Mouse (Mus musculus) midbrain, embryonic 16.5 days (tissue): Measurements from ENCODE around the gene Plekhh2. TPM values are rescaled to one million over a fixed set of nuclear protein-coding genes. Genes with fewer than 3 reads are reported as not detected.

Experiments
- ATAC-seq: fragments of 200-750 bp; cut with Nextera tagmentation; 2 replicates; pipeline ENCODE4 v1.8.0; 2017; ENCODE audit warnings: moderate TSS enrichment
- H3K27ac ChIP-seq: fragments of 300-500 bp; sonication (generic); 2 replicates; pipeline ENCODE4 v1.5.1; 2014; ENCODE audit warnings: mild to moderate bottlenecking, low read length, mixed read lengths
- H3K27me3 ChIP-seq: fragments of 300-500 bp; sonication (generic); 2 replicates; pipeline ENCODE4 v1.6.1; 2014; ENCODE audit warnings: low read depth, low read length, mixed read lengths; ENCODE audit not compliant: control insufficient read depth, insufficient read depth
- H3K36me3 ChIP-seq: fragments of 300-500 bp; sonication (generic); 2 replicates; pipeline ENCODE4 v1.6.1; 2014; ENCODE audit warnings: mild to moderate bottlenecking, low read length, moderate library complexity, mixed read lengths; ENCODE audit not compliant: control insufficient read depth, insufficient read depth
- H3K4me1 ChIP-seq: fragments of 300-500 bp; sonication (generic); 2 replicates; pipeline ENCODE4 v1.6.1; 2014; ENCODE audit warnings: mild to moderate bottlenecking, low read length, mixed read lengths; ENCODE audit not compliant: control insufficient read depth, insufficient read depth
- H3K4me2 ChIP-seq: fragments of 300-500 bp; sonication (generic); 2 replicates; pipeline ENCODE4 v1.6.1; 2014; ENCODE audit warnings: mild to moderate bottlenecking, low read length, mixed read lengths
- H3K4me3 ChIP-seq: fragments of 300-500 bp; sonication (generic); 2 replicates; pipeline ENCODE4 v1.5.1; 2014; ENCODE audit warnings: low read depth, mild to moderate bottlenecking, low read length, moderate library complexity, mixed read lengths
- H3K9ac ChIP-seq: fragments of 300-500 bp; sonication (generic); 2 replicates; pipeline ENCODE4 v1.6.1; 2014; ENCODE audit warnings: low read depth, low read length, mixed read lengths
- H3K9me3 ChIP-seq: fragments of 300-500 bp; sonication (generic); replicated peaks from 2 replicates; pipeline ENCODE4 v1.6.1; 2014; ENCODE audit warnings: mild to moderate bottlenecking, low read length, mixed read lengths; ENCODE audit not compliant: control insufficient read depth, poor library complexity, severe bottlenecking
- WGBS: fragments of 180-500 bp; shearing (Covaris S2); extraction: QIAGEN DNeasy Blood & Tissue Kit; methylation state at CpG from one replicate; pipeline ENCODE4 v1.1.7; 2014; 5-methylcytosine and 5-hydroxymethylcytosine counted together
- polyA plus RNA-seq: library from polyadenylated mRNA; unstranded; fragments of >200 nt; fragmentation: Nextera tagmentation; extraction: Ambion mirVana; gene quantifications from 2 replicates; pipeline ENCODE4 v1.2.1, GENCODE M21; 2015

Plekhh2 gene
- polyA plus RNA-seq, 1 experiment from 2014 or later: 2.3 TPM

- no peak for ATAC-seq
- Histone ChIP-seq H3K4me1 (peaks cover 3% of the 10 kb centered on the region; the same call in 1 of the 2 replicates), H3K27me3 (no peaks in the 10 kb centered on the region), H3K4me3 (no peak overlapping the region), H3K9me3 (no peaks in the 10 kb centered on the region), H3K27ac (no peak overlapping the region), H3K9ac (no peak overlapping the region), H3K36me3 (no peaks in the 10 kb centered on the region), H3K4me2 (no peak overlapping the region)
- WGBS: 95% methylated on average over 6 of the region's 6 CpGs
These were observed 120.1 kb downstream of the Plekhh2 start for GRCm38 (mm10) chr17:84631836-84632235.

GRCm38 (mm10) chr17:84633443-84633842 lies 121.7 kb downstream of the Plekhh2 start:
- Histone ChIP-seq H3K4me2 (no peak overlapping the region), H3K27ac (no peak overlapping the region), H3K27me3 (no peaks in the 10 kb centered on the region), H3K9me3 (no peaks in the 10 kb centered on the region), H3K9ac (no peak overlapping the region), H3K36me3 (no peaks in the 10 kb centered on the region), H3K4me3 (no peak overlapping the region), H3K4me1 (no peaks in the 10 kb centered on the region)
- no peak for ATAC-seq
- WGBS: 90% methylated on average over 13 of the region's 13 CpGs

GRCm38 (mm10) chr17:84636328-84636727 lies 124.6 kb downstream of the Plekhh2 start:
- H3K27me3 ChIP-seq: no peaks in the 10 kb centered on the region
- 45% methylated on average over 8 of the region's 8 CpGs for WGBS
- H3K36me3 ChIP-seq: no peaks in the 10 kb centered on the region
- H3K4me2 ChIP-seq: no peak overlapping the region
- no peak overlapping the region for H3K4me3 ChIP-seq
- no peak overlapping the region for H3K9ac ChIP-seq
- no peaks in the 10 kb centered on the region for H3K4me1 ChIP-seq
- no peak for ATAC-seq
- no peak overlapping the region for H3K27ac ChIP-seq
- H3K9me3 ChIP-seq: no peaks in the 10 kb centered on the region

GRCm38 (mm10) chr17:84637971-84638370 lies 126.3 kb downstream of the Plekhh2 start:
- H3K27me3 ChIP-seq: no peaks in the 10 kb centered on the region
- H3K27ac ChIP-seq: no peak overlapping the region
- no peaks in the 10 kb centered on the region for H3K9me3 ChIP-seq
- no peak for ATAC-seq
- H3K4me2 ChIP-seq: no peak overlapping the region
- H3K36me3 ChIP-seq: no peaks in the 10 kb centered on the region
- H3K4me1 ChIP-seq: no peaks in the 10 kb centered on the region
- H3K4me3 ChIP-seq: no peak overlapping the region
- WGBS: 90% methylated on average over 6 of the region's 6 CpGs
- no peak overlapping the region for H3K9ac ChIP-seq

GRCm38 (mm10) chr17:84639796-84640378 lies 128.2 kb downstream of the Plekhh2 start:
- Histone ChIP-seq H3K4me1 (no peaks in the 10 kb centered on the region), H3K9me3 (no peaks in the 10 kb centered on the region), H3K4me3 (no peak overlapping the region), H3K9ac (no peak overlapping the region), H3K4me2 (no peak overlapping the region), H3K27me3 (no peaks in the 10 kb centered on the region), H3K36me3 (no peaks in the 10 kb centered on the region), H3K27ac (no peak overlapping the region)
- WGBS: 50% methylated on average over 10 of the region's 10 CpGs
- no peak for ATAC-seq

GRCm38 (mm10) chr17:84641893-84642292 lies 130.2 kb downstream of the Plekhh2 start:
- Histone ChIP-seq H3K4me2 (no peak overlapping the region), H3K36me3 (no peaks in the 10 kb centered on the region), H3K4me1 (no peaks in the 10 kb centered on the region; the same call in 1 of the 2 replicates), H3K4me3 (no peak overlapping the region), H3K9me3 (no peaks in the 10 kb centered on the region), H3K27me3 (no peaks in the 10 kb centered on the region), H3K9ac (no peak overlapping the region), H3K27ac (no peak overlapping the region)
- WGBS: 37% methylated on average over 3 of the region's 3 CpGs
- ATAC-seq: no peak

GRCm38 (mm10) chr17:84642324-84642723 lies 130.6 kb downstream of the Plekhh2 start:
- no peaks in the 10 kb centered on the region for H3K36me3 ChIP-seq
- 90% methylated on average over 9 of the region's 9 CpGs for WGBS
- H3K4me1 ChIP-seq: no peaks in the 10 kb centered on the region; the same call in 1 of the 2 replicates

GRCm38 (mm10) chr17:84644292-84645050 lies 132.8 kb downstream of the Plekhh2 start:
- Histone ChIP-seq H3K9ac (no peak overlapping the region), H3K27ac (peak overlapping the region; percentile 34; the same call in 1 of the 2 replicates), H3K27me3 (no peaks in the 10 kb centered on the region), H3K36me3 (no peaks in the 10 kb centered on the region), H3K4me1 (no peaks in the 10 kb centered on the region; the same call in 1 of the 2 replicates), H3K4me3 (no peak overlapping the region), H3K9me3 (no peaks in the 10 kb centered on the region), H3K4me2 (no peak overlapping the region)
- no peak for ATAC-seq
- WGBS: 46% methylated on average over 16 of the region's 16 CpGs

More at GRCm38 (mm10) chr17:84642324-84642723, 130.6 kb downstream of the Plekhh2 start:
- Histone ChIP-seq H3K9ac (no peak overlapping the region), H3K9me3 (no peaks in the 10 kb centered on the region), H3K27me3 (no peaks in the 10 kb centered on the region), H3K4me2 (no peak overlapping the region), H3K4me3 (no peak overlapping the region), H3K27ac (no peak overlapping the region)
- no peak for ATAC-seq

GRCm38 (mm10) chr17:84645119-84645518 lies 133.4 kb downstream of the Plekhh2 start:
- H3K36me3 ChIP-seq: no peaks in the 10 kb centered on the region
- no peaks in the 10 kb centered on the region; the same call in 1 of the 2 replicates for H3K4me1 ChIP-seq
- no peaks in the 10 kb centered on the region for H3K9me3 ChIP-seq
- no peak overlapping the region for H3K4me3 ChIP-seq
- 0 out of 2 replicates have a peak, but pooled peaks have one; percentile 39 for ATAC-seq
- H3K27ac ChIP-seq: no peak overlapping the region
- H3K27me3 ChIP-seq: no peaks in the 10 kb centered on the region
- no peak overlapping the region for H3K9ac ChIP-seq
- WGBS: 34% methylated on average over 9 of the region's 9 CpGs
- no peak overlapping the region for H3K4me2 ChIP-seq
